ENCODE assay signal across 1 mouse cellular context in the genomic region with DNA sequence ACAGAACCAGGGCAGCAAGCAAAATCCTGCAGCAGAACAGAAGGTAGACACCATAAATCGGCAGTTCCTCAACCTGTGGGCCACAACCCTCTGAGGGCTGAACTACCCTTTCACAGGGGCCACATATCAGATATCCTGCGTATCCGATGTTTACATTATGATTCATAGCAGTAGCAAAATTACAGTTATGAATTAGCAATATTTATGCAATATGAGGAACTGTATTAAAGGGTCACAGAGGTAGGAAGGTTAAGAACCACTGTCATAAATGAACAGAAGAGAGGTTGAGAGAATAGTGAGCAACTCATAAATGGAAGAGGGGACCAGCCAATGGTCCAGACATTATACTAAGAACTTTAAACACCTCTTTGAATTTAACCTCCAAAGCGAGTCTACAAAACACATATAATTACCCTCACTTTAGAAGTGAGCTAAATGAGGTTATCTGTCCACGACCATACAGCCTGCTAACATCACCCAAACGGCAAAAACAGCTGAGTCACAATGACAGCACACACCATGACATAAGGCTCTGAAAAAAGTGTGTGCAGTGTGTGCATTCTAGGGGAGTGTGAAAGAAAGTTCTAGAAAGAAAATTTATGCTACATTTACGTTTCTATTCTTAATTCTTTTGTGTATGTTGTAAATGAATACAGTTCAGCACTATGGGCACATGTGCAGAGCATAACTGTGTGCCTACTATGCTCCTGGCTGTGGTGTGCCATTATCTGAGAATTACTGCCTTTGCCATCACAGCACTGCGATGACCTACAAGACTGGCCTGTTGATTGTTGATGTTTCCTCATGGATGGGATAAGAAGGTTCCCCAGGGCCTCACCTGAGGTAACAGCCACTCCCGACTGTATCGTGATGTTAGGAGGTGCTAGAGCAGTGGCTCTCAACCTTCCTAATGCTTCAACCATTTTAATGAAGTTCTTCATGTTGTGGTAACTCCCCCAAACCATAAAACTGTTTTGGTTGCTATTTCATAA.
TF ChIP-seq lines count a peak whose summit lies in the region.

No protein-coding gene starts in this region.

TF ChIP-seq in MEL, 35 proteins besides CTCF, POLR2A, EP300 and RAD21 (continued from another document):
- TF ChIP-seq MYC (IDR thresholded peaks at IDR 0.05; ENCODE audit: low read depth, low read length) (0 out of 2 replicates have a peak, but pooled peaks have one; percentile 18), MXI1 (IDR thresholded peaks at IDR 0.05; ENCODE audit: low read depth, low read length) (peak; percentile 75), SMC3 (IDR thresholded peaks at IDR 0.05; ENCODE audit: low read depth, low read length) (no peak), ZKSCAN1 (IDR thresholded peaks at IDR 0.05; ENCODE audit: low read depth, low read length) (peak; percentile 94), CHD2 (IDR thresholded peaks at IDR 0.05; ENCODE audit: low read length) (no peak), ZMIZ1 (IDR thresholded peaks at IDR 0.05; ENCODE audit: low read depth, low read length) (no peak), HCFC1 (IDR thresholded peaks at IDR 0.05; ENCODE audit: low read depth, low read length) (no peak; the same call in 1 of the 2 replicates), MAZ (IDR thresholded peaks at IDR 0.05; ENCODE audit: low read depth, low read length) (no peak)
TF ChIP-seq in MEL: peak in this region for 17.
